Mouse (Mus musculus): Measurements from ENCODE around the gene Sptbn4.

- TF ChIP-seq CTCF (conservative IDR thresholded peaks at IDR 0.05; ENCODE audit: insufficient read depth, insufficient read length, low read depth, low read length) (no peak), POLR2A (IDR thresholded peaks at IDR 0.05; ENCODE audit: low read depth, low read length) (no peak)
These were observed 24.1 kb upstream of the Sptbn4 start for GRCm38 (mm10) chr7:27471390-27472120.
